Mouse (Mus musculus): Measurements from ENCODE around the gene Cryzl2. TPM values are rescaled to one million over a fixed set of nuclear protein-coding genes. Genes with fewer than 3 reads are reported as not detected.

Cryzl2 gene
- polyA plus RNA-seq, 1 experiment from 2014 or later, result 9.5 TPM

- Histone ChIP-seq H3K4me2 (ENCODE audit: low read depth, low read length) (no peak overlapping the region), H3K36me3 (replicated peaks; ENCODE audit: insufficient read depth, low read length) (no peaks in the 10 kb centered on the region), H3K4me1 (ENCODE audit: insufficient read depth) (no peaks in the 10 kb centered on the region), H3K27ac (ENCODE audit: low read depth) (peak overlapping the region; percentile 96), H3K27me3 (ENCODE audit: insufficient read depth, low read length) (no peaks in the 10 kb centered on the region), H3K9me3 (ENCODE audit: low read length) (no peaks in the 10 kb centered on the region), H3K9ac (replicated peaks) (no peak overlapping the region), H3K4me3 (ENCODE audit: low read depth, low read length) (no peak overlapping the region)
- no peak for DNase-seq
- WGBS (ENCODE audit: insufficient replicate concordance), result 51% methylated on average over 7 of the region's 7 CpGs
- no peak for ATAC-seq
- TF ChIP-seq EP300 (IDR thresholded peaks at IDR 0.05; ENCODE audit: low read depth), result no peak
- no peak for TF ChIP-seq CTCF (IDR thresholded peaks at IDR 0.05; ENCODE audit: low read depth)
Measured at GRCm38 (mm10) chr1:157524775-157525174, 66.4 kb downstream of the Cryzl2 start.

- Histone ChIP-seq H3K27ac (ENCODE audit: low read depth) (peak overlapping the region; percentile 96), H3K4me2 (ENCODE audit: low read depth, low read length) (peak overlapping the region; percentile 63), H3K27me3 (ENCODE audit: insufficient read depth, low read length) (no peaks in the 10 kb centered on the region), H3K4me1 (ENCODE audit: insufficient read depth) (no peaks in the 10 kb centered on the region), H3K9ac (replicated peaks) (peak overlapping the region; percentile 58), H3K36me3 (replicated peaks; ENCODE audit: insufficient read depth, low read length) (no peaks in the 10 kb centered on the region), H3K4me3 (ENCODE audit: low read depth, low read length) (peak overlapping the region; percentile 42), H3K9me3 (ENCODE audit: low read length) (no peaks in the 10 kb centered on the region)
- WGBS (ENCODE audit: insufficient replicate concordance), result 64% methylated on average over 16 of the region's 16 CpGs
- no peak for TF ChIP-seq CTCF (IDR thresholded peaks at IDR 0.05; ENCODE audit: low read depth)
- TF ChIP-seq EP300 (IDR thresholded peaks at IDR 0.05; ENCODE audit: low read depth), result peak; percentile 64; the same call in 1 of the 2 replicates
- ATAC-seq (peak; percentile 85), DNase-seq (peak; percentile 61)
Measured at GRCm38 (mm10) chr1:157525692-157526354, 67.4 kb downstream of the Cryzl2 start.

DNA sequence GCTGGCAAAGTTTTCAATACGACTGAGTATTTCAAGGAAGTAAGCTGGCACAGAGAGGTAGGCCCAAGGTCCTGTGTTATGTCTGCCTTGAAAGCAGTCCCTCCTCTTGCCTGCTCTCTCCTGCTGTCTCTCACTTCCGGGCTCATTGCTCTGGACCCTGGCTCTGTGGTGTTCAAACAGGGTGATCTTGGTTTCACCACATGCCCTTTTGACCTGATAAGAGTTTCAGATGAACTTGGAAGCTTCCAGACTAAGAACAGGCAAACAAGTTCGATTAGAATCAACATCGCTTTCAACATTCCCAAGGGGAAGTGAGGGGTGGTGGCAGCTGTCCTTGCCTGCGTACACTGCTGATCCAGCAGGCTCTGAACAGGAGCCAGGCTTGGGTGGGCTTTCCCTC, 68.2 kb downstream of the Cryzl2 start:
- DNase-seq (peak; percentile 51), ATAC-seq (peak; percentile 87)
- H3K9me3 ChIP-seq (ENCODE audit: low read length), result no peaks in the 10 kb centered on the region
- no peaks in the 10 kb centered on the region for H3K4me1 ChIP-seq (ENCODE audit: insufficient read depth)
- peaks cover 5% of the 10 kb centered on the region; the same call in 1 of the 2 replicates for H3K36me3 ChIP-seq (replicated peaks; ENCODE audit: insufficient read depth, low read length)
- H3K9ac ChIP-seq (replicated peaks), result peak overlapping the region; percentile 65
- TF ChIP-seq EP300 (IDR thresholded peaks at IDR 0.05; ENCODE audit: low read depth) (peak; percentile 77), CTCF (IDR thresholded peaks at IDR 0.05; ENCODE audit: low read depth) (no peak)
- WGBS (ENCODE audit: insufficient replicate concordance), result 41% methylated on average over 5 of the region's 5 CpGs
- H3K27ac ChIP-seq (ENCODE audit: low read depth), result peak overlapping the region; percentile 96
- no peaks in the 10 kb centered on the region for H3K27me3 ChIP-seq (ENCODE audit: insufficient read depth, low read length)
- H3K4me2 ChIP-seq (ENCODE audit: low read depth, low read length), result peak overlapping the region; percentile 56
- H3K4me3 ChIP-seq (ENCODE audit: low read depth, low read length), result peak overlapping the region; percentile 48

DNA sequence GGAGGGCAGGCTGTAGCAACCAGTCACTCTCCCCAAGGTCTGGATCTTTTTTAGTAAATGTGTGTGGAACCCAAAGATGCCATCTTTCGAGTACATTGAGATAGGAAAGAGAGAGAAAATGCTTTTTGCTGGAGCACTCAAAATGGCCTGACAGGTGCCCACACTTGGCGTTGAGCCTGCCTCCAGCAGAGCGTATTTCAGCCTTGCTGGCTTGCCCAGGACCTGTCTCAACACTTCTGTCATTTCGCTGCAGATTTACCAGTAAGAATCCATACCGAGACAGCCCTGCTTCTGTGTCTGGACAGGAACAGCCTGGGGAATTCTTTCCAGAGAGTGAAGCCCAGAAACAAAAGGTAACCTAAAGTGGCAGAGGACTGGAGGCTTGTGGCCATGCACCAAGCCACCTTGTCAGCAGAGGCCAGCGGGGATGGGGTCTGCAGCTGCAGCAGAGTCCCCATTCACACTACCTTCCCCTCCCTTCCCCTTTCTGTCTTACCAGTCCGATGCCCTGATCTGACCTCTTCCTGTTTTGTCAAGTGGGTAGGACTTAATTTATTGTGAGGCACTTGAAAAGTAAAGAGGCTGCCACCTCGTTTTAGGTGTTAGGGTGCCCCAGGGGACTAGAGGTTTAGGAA, 74.6 kb downstream of the Cryzl2 start:
- peaks cover 15% of the 10 kb centered on the region for H3K36me3 ChIP-seq (replicated peaks; ENCODE audit: insufficient read depth, low read length)
- 49% methylated on average over 8 of the region's 8 CpGs for WGBS (ENCODE audit: insufficient replicate concordance)
- H3K4me1 ChIP-seq (ENCODE audit: insufficient read depth), result no peaks in the 10 kb centered on the region

GRCm38 (mm10) chr1:157535571-157535970, 77.2 kb downstream of the Cryzl2 start:
- H3K36me3 ChIP-seq (replicated peaks; ENCODE audit: insufficient read depth, low read length), result peaks cover 19% of the 10 kb centered on the region

More for the DNA sequence above, 74.6 kb downstream of the Cryzl2 start:
- no peak for DNase-seq
- H3K27ac ChIP-seq (ENCODE audit: low read depth), result no peak overlapping the region
- no peak for ATAC-seq
- H3K27me3 ChIP-seq (ENCODE audit: insufficient read depth, low read length), result no peaks in the 10 kb centered on the region
- TF ChIP-seq EP300 (IDR thresholded peaks at IDR 0.05; ENCODE audit: low read depth) (no peak), CTCF (IDR thresholded peaks at IDR 0.05; ENCODE audit: low read depth) (no peak)
- H3K4me2 ChIP-seq (ENCODE audit: low read depth, low read length), result no peak overlapping the region
- no peak overlapping the region for H3K4me3 ChIP-seq (ENCODE audit: low read depth, low read length)
- no peaks in the 10 kb centered on the region for H3K9me3 ChIP-seq (ENCODE audit: low read length)
- H3K9ac ChIP-seq (replicated peaks), result no peak overlapping the region

GRCm38 (mm10) chr1:157536471-157536870, 78.1 kb downstream of the Cryzl2 start:
- peak; percentile 35 for DNase-seq

More at GRCm38 (mm10) chr1:157535571-157535970, 77.2 kb downstream of the Cryzl2 start:
- no peaks in the 10 kb centered on the region for H3K9me3 ChIP-seq (ENCODE audit: low read length)
- DNase-seq (no peak), ATAC-seq (no peak)
- H3K9ac ChIP-seq (replicated peaks), result no peak overlapping the region
- no peak overlapping the region for H3K27ac ChIP-seq (ENCODE audit: low read depth)
- no peaks in the 10 kb centered on the region for H3K4me1 ChIP-seq (ENCODE audit: insufficient read depth)
- TF ChIP-seq CTCF (IDR thresholded peaks at IDR 0.05; ENCODE audit: low read depth), result no peak
- no peak for TF ChIP-seq EP300 (IDR thresholded peaks at IDR 0.05; ENCODE audit: low read depth)
- no peak overlapping the region for H3K4me3 ChIP-seq (ENCODE audit: low read depth, low read length)
- no peak overlapping the region for H3K4me2 ChIP-seq (ENCODE audit: low read depth, low read length)
- WGBS (ENCODE audit: insufficient replicate concordance), result 87% methylated on average over 1 of the region's 1 CpGs
- H3K27me3 ChIP-seq (ENCODE audit: insufficient read depth, low read length), result no peaks in the 10 kb centered on the region

More at GRCm38 (mm10) chr1:157536471-157536870, 78.1 kb downstream of the Cryzl2 start:
- Histone ChIP-seq H3K27ac (ENCODE audit: low read depth) (no peak overlapping the region), H3K4me3 (ENCODE audit: low read depth, low read length) (no peak overlapping the region), H3K9ac (replicated peaks) (no peak overlapping the region), H3K4me2 (ENCODE audit: low read depth, low read length) (no peak overlapping the region), H3K36me3 (replicated peaks; ENCODE audit: insufficient read depth, low read length) (peaks cover 14% of the 10 kb centered on the region; the same call in 1 of the 2 replicates), H3K4me1 (ENCODE audit: insufficient read depth) (no peaks in the 10 kb centered on the region), H3K27me3 (ENCODE audit: insufficient read depth, low read length) (no peaks in the 10 kb centered on the region), H3K9me3 (ENCODE audit: low read length) (no peaks in the 10 kb centered on the region)
- WGBS (ENCODE audit: insufficient replicate concordance), result 10% methylated on average over 6 of the region's 6 CpGs
- 0 out of 2 replicates have a peak, but pooled peaks have one; percentile 38 for ATAC-seq
- peak; percentile 80 for TF ChIP-seq CTCF (IDR thresholded peaks at IDR 0.05; ENCODE audit: low read depth)
- no peak for TF ChIP-seq EP300 (IDR thresholded peaks at IDR 0.05; ENCODE audit: low read depth)

All from liver, postnatal 0 days (tissue).